Mouse (Mus musculus) left cerebral cortex, adult 11 months (tissue): ENCODE measurements around the gene Spag17.
A peak's percentile ranks its signal among the peaks of the same experiment; 100 is the strongest.
"Not testable (repeated sequence)": the region's sequence is repeated elsewhere in the genome, so short reads cannot be mapped to it uniquely, and the experiment has no call there.

Experiments used
- DNase-seq: peaks from one replicate; pipeline ENCODE4 v3.0.0; 2022; ENCODE audit warnings: low spot score

Spag17 gene

DNA sequence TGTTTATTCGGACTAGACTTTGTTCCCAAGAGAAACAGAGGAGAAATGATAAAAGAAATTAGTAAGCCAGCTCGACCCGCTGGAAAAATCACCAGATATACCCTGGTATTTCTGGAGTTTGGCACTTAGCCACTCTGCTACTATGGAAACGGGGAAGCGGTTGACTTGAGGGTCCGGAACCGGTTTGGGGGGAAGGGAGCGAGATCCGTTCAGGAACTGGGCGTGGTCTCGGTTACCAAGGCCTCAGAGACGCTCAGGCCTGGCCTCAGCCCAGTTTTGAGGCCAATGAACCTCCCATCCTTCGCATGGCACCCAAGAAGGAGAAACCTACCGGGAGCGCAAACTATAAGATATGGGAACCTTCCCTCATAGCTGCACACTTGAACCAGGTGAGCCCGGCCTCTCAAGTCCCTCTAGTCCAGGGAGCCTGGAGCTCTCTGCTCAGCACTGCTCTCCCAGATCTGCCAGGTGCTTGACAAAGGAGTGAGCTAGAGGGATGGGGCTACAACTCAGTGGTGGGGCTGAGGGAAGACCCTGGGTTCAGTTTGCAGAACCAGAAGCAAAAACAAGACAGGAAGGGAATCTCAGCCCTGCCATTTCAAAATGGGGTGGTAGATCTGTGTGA, at the start of gene Spag17:
Spag17 (plus strand) TSS at position 220 of the 625 bp plus-strand sequence.
- no peak for DNase-seq

GRCm38 (mm10) chr3:99842333-99842732, 42.9 kb upstream of the Spag17 start:
- DNase-seq: no peak

- no peak for DNase-seq
These were observed 42.4 kb upstream of the Spag17 start for GRCm38 (mm10) chr3:99842808-99843207.

GRCm38 (mm10) chr3:99843233-99843632, 42.0 kb upstream of the Spag17 start:
- DNase-seq: no peak

- DNase-seq: no peak
These were observed 34.3 kb upstream of the Spag17 start for GRCm38 (mm10) chr3:99850926-99851325.

GRCm38 (mm10) chr3:99854595-99854994, 30.6 kb upstream of the Spag17 start:
- no peak for DNase-seq

DNA sequence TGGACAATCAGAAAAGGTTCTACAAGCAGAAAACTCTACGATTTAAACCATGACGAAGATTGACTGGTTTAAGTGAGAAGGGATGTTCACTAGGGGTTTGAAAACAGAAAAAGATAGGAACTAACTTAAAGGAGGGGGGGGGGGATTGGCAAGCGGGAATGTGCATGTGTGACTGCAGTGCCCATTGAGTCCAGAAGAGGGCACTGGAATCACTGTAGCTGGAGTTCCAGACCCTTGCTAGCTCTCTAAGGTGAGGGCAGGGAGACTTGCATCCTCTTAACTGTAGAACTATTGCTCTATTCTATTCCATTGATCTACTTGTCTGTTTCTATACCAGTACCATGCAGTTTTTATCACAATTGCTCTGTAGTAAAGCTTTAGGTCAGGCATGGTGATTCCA, 26.3 kb upstream of the Spag17 start:
- DNase-seq: no peak

DNA sequence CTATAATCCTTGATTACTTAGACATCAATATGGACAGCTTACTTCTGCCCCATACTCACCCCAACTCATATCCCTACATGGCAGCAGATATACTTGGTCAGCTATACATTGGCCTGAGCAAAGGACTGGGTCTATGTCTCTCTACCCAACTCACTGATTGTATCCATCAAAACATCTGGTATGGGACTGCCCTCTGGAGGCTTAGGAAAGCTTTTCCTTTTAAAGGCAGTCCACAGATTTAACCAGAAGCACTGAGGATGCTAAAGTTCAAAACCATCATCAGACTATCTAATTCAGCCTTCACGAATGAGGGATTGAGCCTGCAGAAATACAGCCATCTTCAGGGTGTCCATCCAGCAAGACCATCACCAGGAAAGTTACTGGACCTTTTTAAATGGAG, 20.5 kb upstream of the Spag17 start:
- DNase-seq: no peak

DNA sequence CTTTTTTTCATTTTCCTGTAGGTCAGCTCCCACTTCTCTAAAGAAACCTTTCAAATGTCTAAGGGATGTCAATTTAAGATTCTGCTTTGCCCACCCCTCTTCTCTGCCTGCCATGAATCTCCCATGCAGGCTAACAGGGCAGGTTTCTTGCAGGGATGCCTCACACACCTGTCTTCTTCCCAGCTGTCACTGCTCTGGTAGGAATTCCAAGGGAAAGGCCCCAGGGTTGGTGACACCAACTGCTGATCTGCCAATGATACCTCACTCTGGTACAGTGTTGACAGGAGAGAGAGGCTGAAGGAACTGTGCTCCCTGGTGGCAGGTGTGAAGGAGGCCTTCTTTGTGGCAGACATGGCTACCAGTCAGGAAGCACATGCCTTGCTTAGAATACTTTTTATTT, 10.1 kb upstream of the Spag17 start:
- DNase-seq: no peak

- no peak for DNase-seq
These were observed 3.7 kb upstream of the Spag17 start for GRCm38 (mm10) chr3:99881498-99881897.

GRCm38 (mm10) chr3:99883988-99884564, 1.1 kb upstream of the Spag17 start:
- no peak for DNase-seq

GRCm38 (mm10) chr3:99894741-99895140, 9.5 kb downstream of the Spag17 start:
- DNase-seq: not testable (repeated sequence)

GRCm38 (mm10) chr3:99913809-99914439, 28.7 kb downstream of the Spag17 start:
- DNase-seq: no peak

GRCm38 (mm10) chr3:99922944-99923343, 37.7 kb downstream of the Spag17 start:
- no peak for DNase-seq

DNA sequence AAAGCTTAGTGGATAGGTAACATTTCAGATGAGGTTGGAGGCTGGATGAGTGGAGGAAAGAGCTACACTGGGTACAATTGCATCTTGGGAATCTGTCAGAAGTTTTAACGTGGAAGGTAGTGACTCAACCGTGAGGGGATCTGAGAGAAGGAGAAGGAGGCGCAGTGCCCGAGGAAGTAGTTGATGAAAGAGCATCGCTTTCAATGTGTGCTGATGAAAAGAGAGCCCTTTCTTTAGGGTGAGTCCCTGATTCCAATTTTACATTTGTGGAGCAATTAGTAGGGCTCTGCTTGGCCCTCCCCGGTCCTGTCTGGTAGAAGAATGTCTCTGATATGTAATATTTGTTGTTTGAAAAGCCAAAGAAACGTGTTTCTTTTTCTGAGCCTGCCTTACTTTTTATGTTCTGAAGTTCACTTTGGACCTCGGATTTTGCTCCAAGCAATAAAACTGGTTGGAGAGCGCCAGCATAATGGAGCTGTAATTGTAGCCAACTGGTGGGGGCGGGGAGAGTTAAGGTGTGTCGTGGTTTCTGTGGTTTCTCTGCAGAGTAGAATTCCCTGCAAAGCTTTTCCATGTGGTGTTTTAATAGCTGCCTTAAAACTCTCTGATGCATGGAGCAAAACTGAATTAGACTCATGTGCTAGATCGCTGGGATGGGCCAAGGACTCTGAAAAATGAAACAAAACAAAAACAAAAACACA, 45.9 kb downstream of the Spag17 start:
- DNase-seq: no peak

DNA sequence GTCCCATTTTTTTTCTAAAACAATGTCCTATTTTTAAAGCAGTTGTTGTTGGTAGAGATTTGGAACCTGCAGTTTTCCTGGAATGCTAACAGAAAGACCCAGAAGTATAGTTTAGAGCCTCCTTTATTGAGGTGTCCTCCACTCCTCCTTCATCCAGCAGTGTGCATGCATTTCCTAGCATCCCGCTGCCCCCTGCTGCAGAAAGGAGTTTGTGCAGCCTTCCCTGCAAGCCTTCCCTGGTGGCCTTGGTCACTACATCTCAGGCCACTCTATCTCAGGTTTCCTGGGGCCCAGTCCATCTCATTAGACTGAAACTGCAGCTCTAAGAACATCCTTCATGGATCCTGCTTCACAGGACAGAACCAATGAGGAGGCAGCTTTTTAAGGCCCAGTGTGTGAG, 51.0 kb downstream of the Spag17 start:
- no peak for DNase-seq

GRCm38 (mm10) chr3:99938611-99939286, 53.5 kb downstream of the Spag17 start:
- peak; percentile 23 for DNase-seq

- DNase-seq: no peak
These were observed 60.0 kb downstream of the Spag17 start for GRCm38 (mm10) chr3:99945171-99945570.

DNA sequence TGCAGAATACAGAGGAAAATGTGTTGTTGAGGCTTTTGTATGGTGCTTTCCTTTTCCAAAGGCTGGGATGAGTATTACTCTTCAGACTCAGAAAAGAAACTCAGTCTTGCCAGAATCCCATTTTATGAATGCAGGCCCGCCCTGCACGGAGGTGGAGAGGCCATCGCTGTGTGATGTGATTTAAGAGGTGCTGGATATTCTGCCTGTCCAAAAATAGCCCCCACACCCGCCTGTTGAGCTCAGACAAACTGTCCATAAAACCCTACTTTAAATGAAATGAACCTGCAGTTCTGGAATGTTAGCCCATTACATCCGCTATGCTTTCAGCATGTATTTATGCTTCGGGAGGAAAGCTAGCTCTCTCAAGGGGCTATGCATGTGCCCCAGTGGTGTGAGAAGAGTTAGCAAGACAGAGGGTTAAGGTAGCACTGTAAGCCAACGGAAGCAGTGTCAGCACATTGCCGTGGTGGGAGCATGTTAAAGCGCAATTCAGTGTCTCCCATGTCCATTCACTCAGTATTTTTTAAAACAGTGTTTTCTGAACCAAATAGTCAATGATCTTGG, 68.9 kb downstream of the Spag17 start:
- no peak for DNase-seq

DNA sequence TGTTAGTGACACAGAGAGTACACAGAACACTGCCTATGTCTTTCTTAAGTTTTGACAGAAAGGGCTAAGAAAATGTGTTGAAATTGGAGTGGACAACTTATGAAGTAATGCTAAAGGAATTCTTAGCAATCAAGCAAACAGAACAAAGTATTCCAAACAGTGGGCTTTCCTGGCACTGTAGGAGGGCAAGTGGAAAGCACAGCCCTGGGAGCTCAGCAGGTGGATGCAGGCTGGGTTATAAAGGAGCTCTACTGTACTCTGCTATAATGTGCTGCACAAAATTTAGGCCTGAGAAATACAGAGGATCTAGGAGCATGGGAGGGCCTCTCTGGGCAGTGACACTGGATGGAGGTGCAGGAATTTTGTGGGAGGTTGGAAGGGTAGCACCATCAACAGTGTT, 71.3 kb downstream of the Spag17 start:
- DNase-seq: no peak

GRCm38 (mm10) chr3:99959805-99960485, 74.7 kb downstream of the Spag17 start:
- no peak for DNase-seq

DNA sequence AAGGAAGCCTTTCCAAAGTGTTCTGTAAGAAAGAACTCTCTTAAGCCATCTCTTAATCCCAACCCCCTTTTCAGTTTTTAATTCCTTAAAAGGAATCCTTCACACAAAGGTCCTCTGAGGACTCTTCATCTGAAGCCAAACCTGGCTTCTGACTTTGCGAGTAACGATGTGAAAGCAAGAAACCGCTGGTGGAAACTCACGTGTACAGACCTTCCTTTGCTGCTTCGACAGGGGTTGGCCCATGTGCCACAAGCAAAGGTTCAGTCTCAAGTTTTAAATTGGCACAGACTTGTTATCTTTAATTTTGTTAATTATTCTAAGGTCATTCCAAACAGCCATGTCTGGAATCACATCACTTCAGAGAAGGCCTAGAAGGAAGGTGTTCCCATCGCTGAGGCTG, 79.1 kb downstream of the Spag17 start:
- DNase-seq: no peak
